18 mouse cellular contexts compared by ENCODE assay signal in genomic region chr2:13233254-13233835, GRCm38 (mm10). TPM values are rescaled to one million over a fixed set of nuclear protein-coding genes. Genes with fewer than 3 reads are reported as not detected.
A peak's percentile ranks its signal among the peaks of the same experiment; 100 is the strongest.
DNase-seq lines count a peak whose midpoint lies in the region; ATAC-seq and TF ChIP-seq lines count a peak whose summit lies in the region.
"Had no signal": no experiment of that assay in that cellular context is flagged by ENCODE, and none has a peak within 500 bp of the region (broad histone marks: within the 10 kb centered on the region; RNA-seq: fewer than 3 reads in every experiment).

No protein-coding gene starts in this region.

- WGBS in midbrain, embryonic 11.5 days: 90% methylated on average over 12 of the region's 12 CpGs
- 87% methylated on average over 12 of the region's 12 CpGs for WGBS in midbrain, postnatal 0 days
- WGBS in hindbrain, embryonic 11.5 days: 82% methylated on average over 12 of the region's 12 CpGs

- H3K4me1 ChIP-seq in midbrain, embryonic 11.5 days (ENCODE audit: control insufficient read depth, insufficient read depth, low read length): no peaks in the 10 kb centered on the region
- H3K4me1 ChIP-seq in midbrain, postnatal 0 days (ENCODE audit: insufficient read depth, low read length): no peaks in the 10 kb centered on the region
- no peaks in the 10 kb centered on the region for H3K4me1 ChIP-seq in hindbrain, embryonic 11.5 days (replicated peaks; ENCODE audit: control insufficient read depth, insufficient read depth, low read length)

- H3K4me3 ChIP-seq in midbrain, embryonic 11.5 days (ENCODE audit: low read depth, low read length): no peak overlapping the region
- no peak overlapping the region for H3K4me3 ChIP-seq in midbrain, postnatal 0 days (ENCODE audit: low read depth, low read length)
- H3K4me3 ChIP-seq in hindbrain, embryonic 11.5 days (ENCODE audit: low read depth, low read length): no peak overlapping the region
- H3K4me3 ChIP-seq: forebrain, embryonic 12.5 days; left cerebral cortex, adult 2 months; liver, embryonic 13.5 days; neural tube, embryonic 12.5 days had no signal

- no peak overlapping the region for H3K4me2 ChIP-seq in midbrain, embryonic 11.5 days
- H3K4me2 ChIP-seq in midbrain, postnatal 0 days (ENCODE audit: low read depth, low read length, poor library complexity, severe bottlenecking): no peak overlapping the region
- H3K4me2 ChIP-seq in hindbrain, embryonic 11.5 days (replicated peaks; ENCODE audit: low read depth, low read length): no peak overlapping the region
- H3K4me2 ChIP-seq: forebrain, embryonic 12.5 days; liver, embryonic 13.5 days; neural tube, embryonic 12.5 days had no signal

- no peaks in the 10 kb centered on the region for H3K27me3 ChIP-seq in midbrain, embryonic 11.5 days (ENCODE audit: control insufficient read depth, insufficient read depth, low read length)
- H3K27me3 ChIP-seq in midbrain, postnatal 0 days (ENCODE audit: insufficient read depth, low read length): no peaks in the 10 kb centered on the region
- H3K27me3 ChIP-seq in hindbrain, embryonic 11.5 days (ENCODE audit: control insufficient read depth, insufficient read depth, low read length): no peaks in the 10 kb centered on the region
- H3K27me3 ChIP-seq: forebrain, embryonic 12.5 days; liver, embryonic 13.5 days; neural tube, embryonic 12.5 days had no signal

- H3K27ac ChIP-seq in midbrain, embryonic 11.5 days (ENCODE audit: low read depth, low read length): no peak overlapping the region
- H3K27ac ChIP-seq in midbrain, postnatal 0 days (ENCODE audit: low read depth, low read length): no peak overlapping the region
- no peak overlapping the region for H3K27ac ChIP-seq in hindbrain, embryonic 11.5 days (ENCODE audit: low read depth, low read length)
- H3K27ac ChIP-seq: forebrain, embryonic 12.5 days; left cerebral cortex, adult 2 months; liver, embryonic 13.5 days; neural tube, embryonic 12.5 days had no signal

- DNase-seq in midbrain, embryonic 11.5 days (ENCODE audit: low spot score, missing footprints): peak; percentile 56
- DNase-seq in midbrain, postnatal 0 days (ENCODE audit: low spot score): no peak
- peak; percentile 12 for DNase-seq in T-cell, adult 2 months (ENCODE audit: low spot score)
- DNase-seq in naive thymus-derived CD4-positive, alpha-beta T cell, adult 2 months (ENCODE audit: low read depth): peak; percentile 64
- DNase-seq in hindbrain, embryonic 11.5 days (ENCODE audit: low spot score): no peak
- DNase-seq in liver: no peak
- DNase-seq: adrenal gland, adult 2 months; cerebellum, adult 18-20 months; heart, postnatal 10 days; liver, embryonic 13.5 days; lung, postnatal 10 days; midbrain, embryonic 14.5 days; right cerebral cortex, adult 18-20 months; spleen, adult 18-20 months had no signal

- no peak overlapping the region for H3K9ac ChIP-seq in midbrain, embryonic 11.5 days (ENCODE audit: low read length)
- no peak overlapping the region for H3K9ac ChIP-seq in midbrain, postnatal 0 days (replicated peaks; ENCODE audit: low read length, poor library complexity, severe bottlenecking)
- no peak overlapping the region for H3K9ac ChIP-seq in hindbrain, embryonic 11.5 days (ENCODE audit: low read depth, low read length)
- H3K9ac ChIP-seq: forebrain, embryonic 12.5 days; liver, embryonic 13.5 days; neural tube, embryonic 12.5 days had no signal

- H3K36me3 ChIP-seq in midbrain, embryonic 11.5 days (ENCODE audit: control insufficient read depth, insufficient read depth, low read length): no peaks in the 10 kb centered on the region
- H3K36me3 ChIP-seq in midbrain, postnatal 0 days (ENCODE audit: insufficient read depth, low read length): no peaks in the 10 kb centered on the region
- no peaks in the 10 kb centered on the region for H3K36me3 ChIP-seq in hindbrain, embryonic 11.5 days (ENCODE audit: control insufficient read depth, insufficient read depth, low read length)
- H3K36me3 ChIP-seq: forebrain, embryonic 12.5 days; liver, embryonic 13.5 days; neural tube, embryonic 12.5 days had no signal

- H3K9me3 ChIP-seq in midbrain, embryonic 11.5 days (ENCODE audit: control insufficient read depth, low read length): no peaks in the 10 kb centered on the region
- no peaks in the 10 kb centered on the region for H3K9me3 ChIP-seq in midbrain, postnatal 0 days (ENCODE audit: low read length)
- H3K9me3 ChIP-seq in hindbrain, embryonic 11.5 days (ENCODE audit: control insufficient read depth, low read length): no peaks in the 10 kb centered on the region
- H3K9me3 ChIP-seq: forebrain, embryonic 12.5 days; liver, embryonic 13.5 days; neural tube, embryonic 12.5 days had no signal

- TF ChIP-seq CTCF in midbrain, postnatal 0 days (IDR thresholded peaks at IDR 0.05): no peak

- no peak for ATAC-seq in midbrain, embryonic 11.5 days (ENCODE audit: low FRiP score)
- no peak for ATAC-seq in midbrain, postnatal 0 days (ENCODE audit: low FRiP score)
- peak; percentile 54 for ATAC-seq in inflammation-experienced regulatory T-cells, adult 6 months
- ATAC-seq in hindbrain, embryonic 11.5 days (ENCODE audit: low FRiP score): no peak

RNA-seq across cellular contexts. Expression of gene Rsu1, which starts 37.9 kb away (rescaled TPM):
- polyA plus RNA-seq in midbrain, embryonic 11.5 days (2014; fragmentation: Nextera tagmentation; extraction: Ambion mirVana): 73.1 and 78.0 TPM in 2 replicates
- 57.9 and 114 TPM in 2 replicates for total RNA-seq in midbrain, postnatal 0 days (2014; rRNA removed)
- polyA plus RNA-seq in midbrain, postnatal 0 days (2015; fragmentation: Nextera tagmentation; extraction: Ambion mirVana): 80.9 and 85.8 TPM in 2 replicates
- 10 to 100 TPM; 57.8 to 69.9 (median 69.4) TPM for polyA plus RNA-seq in inflammation-experienced regulatory T-cells, adult 6 months (2017; shearing (Covaris generic))
- 81.1 and 84.5 TPM in 2 replicates for polyA plus RNA-seq in hindbrain, embryonic 11.5 days (2014; fragmentation: Nextera tagmentation; extraction: Ambion mirVana)

Comparison
In these comparisons a context has a peak if more than half of its experiments do, and no peak if none do; other contexts are left out.
1. DNase-seq: peak in midbrain, embryonic 11.5 days (single experiment), T-cell, adult 2 months (single experiment) and naive thymus-derived CD4-positive, alpha-beta T cell, adult 2 months (single experiment); none in midbrain, postnatal 0 days (single experiment), hindbrain, embryonic 11.5 days (single experiment) and liver (single experiment).